Mouse (Mus musculus): ENCODE measurements around the gene Ahnak2.
A peak's percentile ranks its signal among the peaks of the same experiment; 100 is the strongest.

The Ahnak2 gene

DNA sequence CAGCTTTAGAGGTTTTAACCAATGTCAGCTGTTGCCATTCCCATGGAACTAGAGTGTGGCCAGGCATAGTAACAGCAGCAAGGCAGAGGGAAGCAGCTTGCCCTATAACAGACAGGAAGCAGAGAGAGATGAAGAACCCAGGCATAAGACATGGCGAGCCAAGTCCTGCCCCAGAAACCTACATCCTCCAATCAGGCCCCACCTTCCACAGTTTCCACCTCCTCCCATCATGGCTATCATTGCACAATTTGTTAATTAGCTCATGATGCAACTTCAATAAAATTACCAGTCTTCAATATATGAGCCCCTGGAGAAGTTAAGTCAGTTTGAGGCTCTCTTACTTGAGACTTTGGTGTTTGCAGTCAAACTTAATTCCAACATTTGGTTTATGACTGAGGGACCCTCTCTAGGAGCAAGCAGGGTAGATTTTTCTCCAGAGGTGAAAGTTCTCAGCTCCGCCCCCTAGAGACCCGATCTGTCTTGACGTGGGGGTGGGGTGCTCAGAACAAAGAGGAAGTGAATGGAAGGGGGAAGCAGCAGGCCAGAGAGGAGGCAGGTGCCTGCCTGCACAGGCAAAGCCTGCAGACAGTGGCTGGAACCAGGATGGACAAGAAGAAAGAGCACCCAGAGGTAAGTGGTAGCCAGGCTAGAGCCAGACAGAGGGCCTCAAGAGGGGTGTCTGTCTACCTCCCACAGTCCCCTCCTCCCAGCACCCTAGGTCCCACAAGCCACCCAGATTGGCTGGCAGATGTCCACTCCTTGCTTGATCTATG, 42.1 kb downstream of the Ahnak2 start, which contains the start of gene Pld4:
Gene Pld4, plus strand, starts transcription at position 502 of the 773 bp plus-strand sequence.
- no peak for DNase-seq (ENCODE audit: low spot score)

DNA sequence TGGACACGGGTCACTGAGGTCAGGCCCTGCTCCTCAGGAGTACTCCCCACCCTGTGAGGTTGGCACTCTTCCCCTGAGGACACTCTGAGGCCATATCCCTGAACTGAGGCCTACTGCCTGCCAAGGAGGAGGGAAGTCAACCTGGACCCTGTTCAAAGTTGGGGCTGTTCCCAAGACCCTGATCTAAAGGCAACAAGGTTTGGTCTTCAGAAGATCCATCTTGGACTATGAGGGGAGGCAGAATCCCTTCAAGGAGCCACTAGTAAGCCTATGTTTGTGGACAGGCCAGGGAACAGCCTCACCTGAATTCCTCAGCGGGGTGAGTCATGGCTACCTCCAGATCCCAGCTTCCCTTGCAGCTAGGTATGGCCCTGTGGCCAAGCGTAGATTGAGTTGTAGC, 43.0 kb downstream of the Ahnak2 start:
- DNase-seq (ENCODE audit: low spot score): no peak

DNA sequence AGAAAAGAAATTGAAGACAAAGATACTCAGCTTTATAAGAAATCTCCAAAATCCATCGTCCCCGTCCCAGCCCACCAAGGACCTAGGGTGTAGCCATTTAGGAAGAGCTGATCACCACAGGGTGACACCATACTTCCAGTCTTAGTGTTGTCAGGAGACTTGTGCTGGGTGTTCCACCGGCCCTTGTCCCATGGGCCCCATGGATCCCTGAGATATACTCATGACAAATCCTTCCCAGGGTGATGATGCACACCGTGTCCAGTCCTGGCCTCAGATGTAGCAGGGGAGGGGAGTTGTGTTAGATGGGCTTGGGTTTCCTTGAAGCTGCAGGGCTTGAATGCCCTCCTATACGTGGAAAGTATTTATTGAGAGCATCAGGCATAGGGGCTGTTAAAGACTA, 44.6 kb downstream of the Ahnak2 start:
- no peak for DNase-seq (ENCODE audit: low spot score)

DNA sequence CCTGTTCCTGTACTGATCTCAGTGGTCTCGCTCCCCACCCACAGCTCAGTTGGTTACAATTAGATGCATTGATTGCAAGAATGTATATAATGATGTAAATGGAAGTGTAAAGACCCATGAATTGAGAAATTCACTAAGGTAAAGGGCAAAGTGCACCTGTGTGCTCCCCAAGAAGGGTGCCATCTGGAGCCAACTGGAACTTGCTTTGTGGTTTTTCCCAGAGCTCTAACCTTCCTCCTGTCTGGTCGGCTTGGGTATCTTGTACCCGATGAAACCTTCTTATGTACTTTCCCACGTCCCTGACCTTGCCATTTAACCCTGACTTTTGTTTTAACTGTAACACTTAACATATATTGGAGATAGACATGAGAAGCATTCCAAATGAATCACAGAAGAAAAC, 46.6 kb downstream of the Ahnak2 start:
- DNase-seq (ENCODE audit: low spot score): no peak

DNA sequence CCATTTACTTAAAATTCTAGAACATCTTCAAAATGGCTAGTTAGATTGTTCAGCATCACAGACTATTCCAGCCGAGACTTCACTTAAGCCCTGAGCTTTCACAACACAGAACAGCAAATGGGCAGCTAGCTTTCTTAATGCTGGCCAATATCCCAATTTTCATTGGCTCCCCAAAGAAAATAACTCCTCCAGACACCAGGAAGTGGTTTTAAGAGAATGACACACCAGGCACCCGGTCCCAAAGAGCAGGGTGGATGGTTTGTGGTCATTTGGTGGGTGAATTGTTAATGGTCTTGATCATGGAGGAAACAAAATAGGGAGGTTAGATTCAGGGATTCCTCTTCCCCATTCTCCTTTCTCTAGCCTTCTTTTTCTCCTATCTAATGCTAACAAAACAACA, 50.1 kb downstream of the Ahnak2 start:
- DNase-seq (ENCODE audit: low spot score): no peak

DNA sequence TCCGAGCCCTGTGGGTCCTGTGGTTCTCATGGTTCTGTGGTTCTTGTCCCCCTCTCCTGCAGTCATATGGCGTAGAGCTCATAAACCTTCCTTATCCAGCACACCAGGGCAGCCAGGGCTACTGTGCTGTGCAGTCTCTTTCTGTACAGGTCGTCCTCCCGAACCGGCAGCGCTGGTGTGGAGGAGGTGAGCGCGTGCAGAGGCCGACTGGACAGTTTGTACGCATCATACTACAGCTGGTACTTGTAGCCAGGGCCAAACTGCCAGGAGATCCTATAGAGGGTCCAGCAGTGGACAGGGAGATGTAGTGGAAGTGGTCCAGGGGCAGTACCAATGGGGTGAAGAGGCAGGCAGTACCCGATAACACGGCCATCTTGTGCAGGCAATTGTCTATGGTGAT, 51.5 kb downstream of the Ahnak2 start:
- no peak for DNase-seq (ENCODE audit: low spot score)

DNA sequence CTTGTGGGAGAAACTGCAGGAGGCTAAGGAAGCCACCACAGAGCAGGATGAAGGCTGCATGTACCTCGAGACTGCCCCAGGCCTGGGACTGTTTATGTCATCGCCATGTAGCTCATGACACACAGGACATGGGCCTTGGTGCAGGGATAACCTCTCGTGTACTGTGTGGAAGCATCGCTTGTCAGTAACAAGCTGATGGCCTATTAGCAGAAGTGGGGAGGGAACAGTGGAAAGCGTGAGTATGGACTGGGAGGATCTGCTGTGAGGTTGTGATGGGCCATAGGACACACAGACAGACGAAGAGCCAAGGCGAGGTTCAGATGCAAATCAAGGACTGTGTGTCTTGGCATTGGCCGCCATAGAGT, 54.9 kb downstream of the Ahnak2 start:
- no peak for DNase-seq (ENCODE audit: low spot score)

DNA sequence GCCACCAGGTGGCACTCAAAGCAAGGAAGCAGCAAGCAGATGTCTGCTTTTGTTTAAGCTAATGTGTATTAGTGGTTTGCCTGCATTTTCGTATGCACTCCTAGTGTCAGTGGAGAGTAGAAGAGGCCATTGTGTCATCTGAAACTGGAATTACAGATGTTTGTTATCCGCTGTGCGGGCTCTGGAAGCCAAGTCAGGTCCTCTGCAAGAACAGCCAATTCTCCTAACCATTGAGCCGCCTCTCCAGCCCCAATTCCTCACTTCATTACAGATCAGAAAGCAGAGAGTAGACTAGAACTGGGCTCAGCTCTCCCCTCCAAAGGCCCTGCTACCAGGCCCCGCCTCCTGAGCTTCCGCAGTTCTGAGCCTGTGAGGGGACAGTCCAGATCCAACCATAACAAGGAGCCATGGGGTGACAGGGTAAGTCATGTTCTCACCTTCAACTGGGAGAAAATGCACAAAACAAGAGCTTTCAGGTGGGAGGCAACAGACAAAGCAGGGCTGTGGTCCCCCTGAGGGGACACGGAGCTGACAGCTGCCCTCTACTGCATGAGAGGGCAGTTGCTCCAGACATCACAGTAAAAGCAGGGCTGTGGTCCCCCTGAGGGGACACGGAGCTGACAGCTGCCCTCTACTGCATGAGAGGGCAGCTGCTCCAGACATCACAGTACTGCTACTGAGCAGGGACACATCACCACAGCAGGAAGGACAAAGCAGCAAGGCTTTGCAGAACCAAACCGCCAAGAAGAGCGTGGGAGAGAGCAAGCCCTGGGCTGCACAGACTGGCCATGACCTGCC, 55.5 kb downstream of the Ahnak2 start:
- DNase-seq (ENCODE audit: low spot score): no peak

DNA sequence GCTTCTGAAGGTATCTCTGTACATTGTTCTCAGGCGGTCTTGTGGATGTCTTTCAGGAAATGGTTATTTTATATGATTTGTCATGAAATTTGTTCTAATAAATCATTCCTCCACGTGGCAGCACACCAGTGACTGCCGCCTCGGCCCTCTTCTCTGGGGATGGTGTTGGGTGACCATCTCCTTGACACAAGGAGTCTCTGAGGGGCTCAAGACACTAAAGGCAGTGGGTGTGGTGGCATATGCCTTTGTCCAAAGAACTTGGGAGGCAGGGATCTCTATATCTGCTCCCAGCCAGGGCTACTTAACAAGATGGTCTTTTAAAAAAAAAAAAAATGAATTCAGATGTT, 56.0 kb downstream of the Ahnak2 start:
- no peak for DNase-seq (ENCODE audit: low spot score)

DNA sequence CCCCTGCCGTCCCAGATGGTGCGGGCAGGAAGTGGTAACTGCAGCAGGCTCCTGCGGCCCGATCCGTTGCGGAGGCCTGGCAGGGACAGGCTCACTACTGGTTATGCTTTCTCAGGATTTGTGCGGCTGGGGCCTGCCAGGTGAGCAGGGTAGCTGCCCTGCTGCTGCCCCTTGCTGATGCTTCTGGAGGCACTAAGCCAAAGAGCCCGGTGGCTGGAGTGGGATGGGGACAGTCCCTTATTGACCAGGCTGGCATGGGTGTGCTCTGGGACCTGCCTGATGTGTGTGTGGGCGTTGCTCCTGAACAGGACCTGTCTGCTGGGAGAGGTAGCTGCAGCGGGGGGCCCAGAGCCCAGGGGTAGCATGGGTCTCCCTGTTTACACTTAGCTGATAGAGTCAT, 56.7 kb downstream of the Ahnak2 start:
- no peak for DNase-seq (ENCODE audit: low spot score)

DNA sequence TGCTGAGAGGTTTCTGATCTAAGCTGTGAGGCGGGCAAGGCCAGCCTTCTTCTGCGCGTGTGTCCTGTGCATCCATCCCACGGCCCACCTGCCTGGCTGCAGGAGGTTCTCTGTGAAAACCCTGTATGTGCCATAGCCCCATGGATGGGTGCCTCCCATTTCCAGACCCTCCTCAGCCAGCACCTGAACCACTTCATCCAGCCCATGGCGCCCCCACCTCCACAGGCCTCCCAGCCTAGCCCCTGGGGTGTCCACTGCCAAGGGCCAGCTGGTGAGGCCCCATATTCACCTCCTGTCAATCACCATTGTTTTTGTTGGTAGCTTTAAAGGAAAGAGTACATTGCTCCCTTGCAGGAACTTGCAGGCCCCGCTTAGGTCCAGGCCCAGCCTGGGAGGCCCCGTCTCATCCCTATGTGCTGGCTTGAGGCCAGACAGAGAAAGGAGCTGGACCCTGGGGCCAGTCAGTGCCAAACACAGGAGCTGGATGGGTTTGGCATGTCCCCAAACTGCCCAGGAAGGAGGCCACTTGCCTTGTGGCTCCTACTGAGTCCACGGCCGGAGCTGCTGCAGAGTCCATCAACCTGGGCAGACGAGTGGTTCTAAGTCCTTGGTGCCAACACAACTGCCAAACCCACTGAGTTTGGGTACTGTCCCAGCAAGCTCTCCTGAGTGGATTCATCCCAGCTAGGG, 57.4 kb downstream of the Ahnak2 start:
- DNase-seq (ENCODE audit: low spot score): no peak

DNA sequence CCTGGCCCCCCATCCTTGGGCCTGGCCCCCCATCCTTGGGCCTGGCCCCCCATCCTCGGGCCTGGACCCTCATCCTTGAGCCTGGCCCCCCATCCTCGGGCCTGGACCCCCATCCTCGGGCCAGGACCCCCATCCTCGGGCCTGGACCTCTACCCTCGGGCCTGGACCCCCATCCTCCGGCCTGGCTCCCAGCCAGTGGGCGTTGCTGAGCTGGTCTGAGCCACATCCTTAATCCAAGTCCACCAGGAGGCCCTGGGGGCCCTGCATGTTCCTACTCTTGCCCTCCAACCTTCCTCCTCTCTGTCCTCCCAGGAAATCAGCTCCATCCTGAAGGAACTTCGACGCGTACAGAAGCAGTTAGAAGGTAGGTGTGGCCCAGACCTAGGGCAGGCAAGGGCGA, 58.2 kb downstream of the Ahnak2 start:
- DNase-seq (ENCODE audit: low spot score): no peak

DNA sequence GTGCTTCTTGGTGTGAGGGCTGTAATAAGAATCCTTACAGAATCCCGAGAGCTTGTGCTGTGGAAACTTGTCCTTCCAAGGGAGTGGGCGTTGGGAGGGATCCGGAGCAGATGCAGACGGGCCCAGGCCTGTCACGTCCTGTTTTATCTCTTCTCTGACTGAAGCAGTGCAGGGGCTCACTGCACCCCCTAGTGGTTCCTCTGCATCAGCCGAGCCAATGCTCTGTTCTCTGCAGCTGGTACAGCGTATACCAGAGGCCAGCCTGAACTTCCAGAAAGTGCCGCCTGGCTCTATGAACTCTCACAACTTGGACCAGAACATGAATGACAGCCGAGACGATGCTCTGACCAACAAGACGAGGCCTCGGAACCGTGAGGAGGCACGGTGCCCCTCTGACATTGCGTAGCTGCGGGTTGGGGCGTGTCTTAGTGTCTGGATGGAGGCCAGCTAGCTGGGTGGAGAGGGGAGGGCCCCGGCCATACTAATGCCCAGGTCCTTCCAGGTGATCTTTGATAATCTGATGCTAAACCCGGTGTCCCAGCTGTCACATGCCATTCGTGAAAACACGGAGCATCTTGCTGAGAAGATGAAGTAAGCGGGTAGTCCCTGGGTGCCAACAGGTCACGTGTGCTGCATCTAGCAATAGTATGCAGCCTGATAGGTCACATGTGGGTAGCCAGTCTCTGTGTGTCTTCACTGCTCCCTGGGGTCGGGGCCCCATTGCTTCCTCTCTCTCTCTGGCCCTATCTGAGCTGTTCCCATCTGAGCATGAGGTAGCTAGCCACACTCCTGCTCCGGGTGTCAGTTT, 59.1 kb downstream of the Ahnak2 start:
- peak; percentile 73 for DNase-seq (ENCODE audit: low spot score)

DNA sequence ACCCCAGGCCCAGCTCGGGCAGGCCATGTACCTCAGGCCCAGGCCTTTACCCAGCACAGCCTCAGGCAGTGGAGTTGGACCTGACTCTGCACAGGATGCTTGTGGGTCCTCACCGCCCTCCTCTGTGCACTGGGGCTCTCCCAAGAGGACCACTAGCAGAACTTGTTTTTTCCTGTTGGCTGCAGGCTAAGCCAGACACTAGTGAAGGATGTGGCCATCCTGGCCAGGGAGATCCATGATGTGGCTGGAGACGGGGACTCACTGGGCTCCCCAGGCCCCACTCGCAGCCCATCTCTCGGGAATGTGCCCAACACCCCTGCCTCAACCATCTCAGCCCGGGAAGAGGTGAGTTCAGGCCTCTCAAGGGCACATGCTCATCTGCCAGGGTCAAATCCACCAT, 59.7 kb downstream of the Ahnak2 start:
- no peak for DNase-seq (ENCODE audit: low spot score)

DNA sequence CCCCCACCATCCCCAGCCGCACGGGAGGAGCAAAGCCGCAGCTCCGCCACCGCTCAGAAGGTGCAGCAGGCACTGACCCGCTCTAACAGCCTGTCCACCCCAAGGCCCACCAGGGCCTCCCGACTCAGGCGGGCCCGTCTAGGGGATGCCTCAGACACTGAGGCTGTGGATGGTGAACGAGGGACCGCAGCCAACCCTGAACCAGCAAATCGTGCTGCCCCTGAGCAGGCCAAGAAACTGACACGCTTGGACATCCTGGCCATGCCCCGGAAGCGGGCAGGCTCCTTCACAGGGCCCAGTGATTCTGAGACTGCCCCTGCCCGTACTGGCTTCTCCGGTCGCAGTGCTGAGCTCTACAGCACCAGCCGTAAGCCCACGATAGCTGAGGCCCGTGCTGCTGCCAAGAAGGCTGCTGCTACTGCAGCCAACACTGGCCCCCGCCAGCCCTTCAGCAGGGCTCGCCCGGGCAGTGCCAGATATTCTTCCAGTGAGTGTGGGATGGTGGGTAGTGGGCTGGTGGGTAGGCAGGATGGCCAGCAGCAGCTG, 63.4 kb downstream of the Ahnak2 start:
- DNase-seq (ENCODE audit: low spot score): no peak

DNA sequence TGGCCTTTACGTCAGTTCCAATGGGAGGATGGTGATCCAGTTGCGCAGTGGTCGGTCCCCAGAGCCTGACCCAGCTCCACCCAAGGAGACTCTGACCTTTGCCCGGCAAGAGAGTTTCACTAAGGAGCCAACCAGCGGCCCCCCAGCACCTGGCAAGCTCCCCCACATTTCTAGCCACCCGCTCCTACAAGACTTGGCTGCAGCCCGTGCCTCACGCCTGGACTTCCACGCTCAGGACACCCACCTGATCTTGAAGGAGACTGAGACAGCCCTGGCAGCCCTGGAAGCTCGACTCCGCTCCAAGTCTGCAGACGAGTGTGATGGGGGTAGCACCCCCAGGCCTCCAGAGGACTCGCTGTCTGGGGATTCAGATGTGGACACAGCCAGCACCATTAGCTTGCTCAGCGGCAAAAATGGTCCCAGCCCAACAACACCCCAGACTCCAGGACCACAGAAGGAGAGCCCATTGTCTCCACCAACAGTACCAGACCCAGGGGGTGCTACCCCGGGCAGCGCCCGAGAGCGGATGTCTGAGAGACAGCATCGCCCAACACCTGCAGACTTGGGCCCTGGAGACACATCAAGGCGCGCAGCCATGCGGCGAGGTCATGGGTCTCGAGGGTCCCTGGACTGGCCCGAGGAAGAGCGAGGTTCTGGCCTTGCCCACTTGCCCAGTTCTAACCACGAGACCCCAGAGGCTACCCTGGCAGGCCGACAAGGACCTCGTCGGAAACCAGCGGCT, 64.0 kb downstream of the Ahnak2 start:
- peak; percentile 3 for DNase-seq (ENCODE audit: low spot score)

DNA sequence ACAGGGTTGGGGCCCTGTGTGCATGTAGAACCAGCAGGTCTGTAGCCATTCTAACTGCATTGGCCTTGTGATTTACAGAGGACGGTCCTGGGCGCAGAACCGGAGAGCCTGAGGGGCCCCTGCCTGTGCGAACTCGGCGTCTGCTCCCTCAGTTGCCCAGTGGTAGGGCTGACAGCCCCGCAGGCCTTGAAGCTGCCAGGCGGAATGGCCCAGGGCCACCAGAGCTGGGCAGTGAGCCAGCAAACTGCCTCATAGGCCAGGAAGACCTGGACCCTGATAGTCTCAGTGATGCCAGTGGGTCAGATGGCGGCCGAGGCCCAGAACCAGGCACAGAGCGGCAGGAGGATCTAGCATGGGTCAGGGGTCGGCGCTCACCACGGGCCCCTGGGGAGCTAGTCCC, 64.7 kb downstream of the Ahnak2 start:
- peak; percentile 80 for DNase-seq (ENCODE audit: low spot score)

DNA sequence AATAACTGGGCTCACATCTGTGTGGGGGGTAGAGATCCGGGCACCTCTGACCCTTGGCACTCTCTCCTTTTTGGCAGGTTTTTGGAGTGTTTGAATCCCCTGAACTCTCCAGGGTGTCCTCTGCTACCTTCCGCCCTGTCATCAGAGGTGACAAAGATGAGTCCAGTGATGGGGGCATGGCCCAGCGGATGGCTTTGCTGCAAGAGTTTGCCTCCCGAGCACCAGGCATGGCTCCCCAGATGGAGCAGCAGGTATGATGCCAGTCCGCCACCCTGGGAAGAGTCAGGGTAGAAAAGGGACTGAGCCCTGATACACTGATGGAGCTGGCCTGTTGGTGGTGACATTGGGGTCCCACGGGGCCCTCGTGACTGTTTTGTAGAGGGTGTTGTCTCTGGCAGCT, 65.4 kb downstream of the Ahnak2 start:
- no peak for DNase-seq (ENCODE audit: low spot score)

DNA sequence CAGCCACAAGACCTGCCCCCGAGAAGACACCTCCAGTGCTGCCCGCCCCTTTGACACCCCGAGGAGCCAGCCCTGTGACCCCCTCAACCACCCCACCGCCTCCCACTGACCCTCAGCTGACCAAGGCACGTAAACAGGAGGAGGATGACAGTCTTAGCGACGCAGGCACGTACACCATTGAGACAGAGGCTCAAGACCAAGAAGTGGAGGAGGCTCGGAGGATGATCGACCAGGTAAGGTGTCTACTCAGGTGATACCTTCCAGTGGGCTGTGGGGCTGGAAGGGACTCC, 65.9 kb downstream of the Ahnak2 start:
- DNase-seq (ENCODE audit: low spot score): no peak

DNA sequence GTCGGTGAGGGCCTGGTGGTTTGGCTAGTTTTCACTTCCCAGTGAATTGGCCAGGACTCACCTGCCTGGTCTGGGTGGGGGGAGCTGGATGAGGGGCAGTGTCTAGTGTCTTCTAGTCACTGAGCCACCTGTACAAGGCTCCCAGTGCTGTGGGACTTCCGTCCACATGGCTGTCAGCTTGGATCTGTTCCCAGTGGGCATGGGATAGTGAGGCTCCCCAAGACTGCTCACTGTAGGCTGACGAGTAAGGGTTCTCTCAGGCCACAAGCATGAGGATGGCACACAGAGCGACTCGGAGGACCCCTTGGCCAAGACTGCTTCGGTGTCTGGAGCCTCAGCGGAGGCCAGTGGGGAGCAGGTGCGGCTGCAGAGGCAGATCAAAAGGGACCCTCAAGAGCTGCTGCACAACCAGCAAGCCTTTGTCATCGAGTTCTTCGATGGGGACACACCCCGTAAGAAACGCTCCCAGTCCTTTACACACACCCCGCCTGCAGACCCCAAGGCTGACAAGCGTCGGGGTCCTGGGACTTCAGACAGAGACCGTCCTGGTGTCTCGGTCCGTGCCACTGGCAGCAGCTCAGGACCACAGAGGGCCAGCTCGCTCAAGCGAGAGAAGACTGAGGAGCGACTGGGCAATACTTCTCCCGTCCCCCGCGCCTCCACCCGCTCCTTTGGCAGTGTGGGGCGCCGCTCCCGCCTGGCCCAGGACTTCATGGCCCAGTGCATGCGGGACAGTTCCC, 66.4 kb downstream of the Ahnak2 start:
- no peak for DNase-seq (ENCODE audit: low spot score)

Measured in ovary, postnatal 36 days (tissue).